Mouse (Mus musculus): ENCODE measurements around the gene Zfp553. TPM values are rescaled to one million over a fixed set of nuclear protein-coding genes. Genes with fewer than 3 reads are reported as not detected.

Zfp553 gene
- 9.7 TPM for total RNA-seq (2023)

GRCm38 (mm10) chr7:127232622-127233367, at the start of gene Zfp553, which contains the start of gene Sept1:
Gene Zfp553 (plus strand): TSS chr7:127233061.
Gene Sept1 (minus strand): TSS chr7:127233130.

DNA sequence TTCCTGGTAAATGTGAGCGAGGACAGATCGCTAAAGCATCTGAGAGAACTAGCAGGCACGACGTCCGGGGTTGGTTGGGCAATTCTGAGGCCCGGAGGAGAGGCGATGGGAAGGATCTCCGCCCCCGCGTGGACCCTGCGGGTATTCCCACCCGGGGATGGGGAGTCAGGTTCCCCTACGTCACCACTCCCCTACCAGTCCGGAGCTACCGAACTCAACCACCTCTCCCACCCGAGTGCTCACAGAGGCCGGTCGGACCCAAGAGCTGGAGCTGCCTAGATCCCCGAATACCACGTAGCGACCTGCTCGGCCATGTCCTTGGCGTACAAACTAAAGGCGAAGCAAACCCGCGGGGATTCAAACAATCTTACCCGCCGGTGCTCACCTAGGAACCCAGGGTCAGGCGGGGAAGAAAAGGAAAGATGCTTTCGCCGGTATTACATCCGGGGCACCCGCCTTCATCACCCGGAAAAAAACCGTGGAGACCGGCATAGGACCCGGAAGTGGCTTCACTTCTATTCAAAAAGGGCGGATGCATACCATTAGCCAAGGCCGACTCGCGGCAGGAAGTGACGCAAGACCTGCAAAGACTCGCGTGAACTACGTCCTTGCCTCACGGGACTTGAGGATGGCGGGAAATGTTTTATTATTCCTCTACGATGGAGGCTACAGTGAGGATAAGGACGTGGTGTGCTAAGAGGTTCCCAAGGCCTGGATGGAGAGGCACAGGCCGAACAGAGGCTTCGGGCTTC, 37.1 kb upstream of the Zfp553 start, which contains the start of gene Cd2bp2:
Cd2bp2 (minus strand) TSS at position 507 of the 752 bp plus-strand sequence.

GRCm38 (mm10) chr7:127208295-127208552, 24.6 kb upstream of the Zfp553 start, which contains the start of gene Tbc1d10b:
Gene Tbc1d10b (minus strand): TSS chr7:127208468.

DNA sequence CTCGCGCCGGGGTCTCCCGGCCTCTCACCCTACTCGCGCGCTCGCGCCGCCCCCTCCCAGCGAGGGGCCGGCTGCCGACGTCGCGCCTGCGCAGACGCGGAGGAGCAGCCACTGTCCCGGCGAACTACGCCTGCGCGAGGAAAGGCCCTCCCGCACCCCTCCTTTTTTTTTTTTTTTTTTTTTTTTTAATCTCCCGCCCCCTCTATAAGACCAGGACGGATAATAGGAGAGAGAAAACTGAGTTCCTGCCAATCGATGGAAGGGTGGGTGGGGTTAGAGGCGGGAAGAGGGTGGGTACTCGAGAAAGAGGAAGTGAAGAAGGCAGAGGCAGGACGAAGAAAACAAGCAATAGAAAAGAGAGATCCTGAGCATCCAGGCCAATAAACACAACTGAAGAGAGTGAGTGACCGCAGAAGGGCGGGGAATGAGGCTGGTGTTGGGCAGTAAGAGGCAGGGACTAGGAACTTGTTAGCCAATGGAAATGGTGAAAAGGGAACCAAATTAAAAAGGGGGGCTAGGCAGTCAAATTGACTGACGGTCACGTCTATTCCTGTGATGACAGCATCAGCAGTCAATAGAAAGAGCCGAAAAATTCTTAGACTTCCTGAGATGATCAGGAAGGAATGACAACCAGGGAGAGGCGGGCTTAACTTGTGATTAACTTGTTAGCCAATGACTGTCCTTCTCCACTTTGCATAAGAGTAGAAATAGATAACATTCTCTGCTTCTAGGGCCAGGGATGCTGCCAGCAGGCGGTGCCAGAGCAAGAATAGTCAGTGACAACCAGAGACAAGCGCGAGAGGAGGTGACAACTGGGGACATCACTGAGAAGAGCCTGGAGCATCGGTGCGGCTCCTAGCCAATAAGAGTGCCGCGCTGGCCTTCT, 24.1 kb upstream of the Zfp553 start, which contains the start of gene Mylpf:
Mylpf (plus strand) TSS at position 338 of the 886 bp plus-strand sequence.

DNA sequence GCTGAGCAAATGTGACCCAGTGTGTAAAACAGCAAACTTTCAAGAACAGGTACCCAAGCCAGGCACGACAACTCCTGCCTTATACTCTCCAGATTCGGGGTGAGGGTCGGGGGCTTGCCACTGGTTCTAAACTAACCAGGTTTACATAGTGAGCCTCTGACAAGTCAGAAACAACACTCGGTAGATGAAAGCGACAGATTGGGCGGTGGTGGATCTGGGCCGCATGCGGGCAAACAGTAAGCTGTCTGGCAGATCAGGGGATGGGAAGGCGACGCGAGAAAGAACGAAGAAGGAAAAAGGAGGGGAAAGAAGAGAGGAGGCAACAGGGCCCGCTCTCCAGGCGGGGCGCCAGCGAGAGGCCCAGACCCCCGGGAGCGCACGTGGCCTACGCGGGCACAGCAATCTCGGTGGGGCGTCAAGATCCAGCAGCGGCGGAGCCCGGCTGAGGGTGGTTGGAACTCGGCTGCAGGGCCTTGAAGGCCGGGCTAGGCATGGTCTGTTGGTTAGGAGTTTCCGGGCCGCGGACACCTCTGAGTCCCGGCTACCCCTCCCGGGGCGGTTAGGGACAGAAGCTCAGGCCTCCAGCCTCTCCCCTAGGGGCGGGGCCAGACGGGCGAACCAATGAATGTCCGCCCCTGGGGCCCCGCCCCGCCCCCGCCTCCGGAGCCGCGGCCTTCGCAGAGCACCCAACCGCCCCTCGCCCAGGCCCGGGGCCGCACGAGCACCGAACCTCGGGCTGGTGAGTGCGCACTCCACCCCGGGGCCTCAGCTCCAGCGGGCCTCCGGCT, 11.2 kb downstream of the Zfp553 start, which contains the start of gene Zfp771:
Zfp771 (plus strand) TSS at position 405 of the 788 bp plus-strand sequence.

DNA sequence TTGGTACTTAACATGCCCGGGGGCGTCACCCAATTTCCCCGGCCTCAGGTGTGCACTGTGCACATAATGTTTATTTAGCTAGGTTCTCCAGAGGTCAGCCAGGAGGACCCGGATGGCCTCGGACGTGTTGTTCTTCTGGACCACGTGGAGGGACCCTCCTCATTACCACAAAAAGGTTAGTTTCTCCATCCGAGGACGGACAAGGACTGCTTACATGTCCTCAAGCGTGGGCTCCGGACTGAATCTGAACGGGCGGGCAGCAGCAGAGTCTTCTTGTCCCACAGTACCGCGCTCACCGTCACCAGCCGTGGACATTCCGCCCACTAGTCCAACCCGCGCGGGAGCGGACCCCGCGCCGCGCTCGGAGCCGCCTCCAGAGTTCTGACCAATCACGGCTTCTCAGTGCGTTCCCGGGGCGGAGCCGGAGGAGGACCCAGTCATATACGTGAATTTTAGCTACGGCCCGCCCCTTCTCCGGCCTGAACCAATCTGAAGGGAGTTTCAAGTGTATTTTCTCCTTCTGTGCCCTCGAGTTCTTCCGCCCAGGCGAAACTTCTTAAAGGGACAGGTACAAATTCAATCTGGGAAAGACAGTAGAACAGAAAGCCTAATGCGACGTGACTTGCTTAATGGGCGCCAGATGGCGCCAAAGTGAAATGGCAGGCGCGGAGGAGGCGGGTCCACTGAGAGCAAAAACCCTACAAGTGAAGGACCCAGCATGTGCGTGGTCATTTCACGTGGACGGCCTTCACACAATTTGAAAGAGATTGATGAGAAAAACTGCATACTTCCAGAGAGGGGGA, 27.6 kb downstream of the Zfp553 start, which contains the start of gene Dctpp1:
Dctpp1 (minus strand) TSS at position 401 of the 803 bp plus-strand sequence.

GRCm38 (mm10) chr7:127273925-127274789, 41.3 kb downstream of the Zfp553 start, which contains the start of gene Sephs2:
Gene Sephs2 (minus strand): TSS chr7:127274055.

Other genes starting within 250 kb of the Zfp553 start
- gene Mvp, start 218.4 kb upstream of the Zfp553 start, total RNA-seq (2023), result 25.5 TPM
- 5.4 TPM for gene Pagr1b, start 216.6 kb upstream of the Zfp553 start, total RNA-seq (2023)
- 26.5 TPM for gene Pagr1a, start 215.7 kb upstream of the Zfp553 start, total RNA-seq (2023)
- gene Gm42742, start 212.0 kb upstream of the Zfp553 start, total RNA-seq (2023), result 32.5 TPM
- gene Prrt2, start 211.8 kb upstream of the Zfp553 start, total RNA-seq (2023), result 5.3 TPM
- gene Maz, start 206.0 kb upstream of the Zfp553 start, total RNA-seq (2023), result 197 TPM
- gene Kif22, start 190.6 kb upstream of the Zfp553 start, total RNA-seq (2023), result 3.0 TPM
- not detected for gene Zg16, start 145.7 kb upstream of the Zfp553 start, total RNA-seq (2023)
- 36.6 TPM for gene AI467606, start 141.7 kb upstream of the Zfp553 start, total RNA-seq (2023)
- 44.2 TPM for gene Qprt, start 110.8 kb upstream of the Zfp553 start, total RNA-seq (2023)
- gene Spn, start 95.2 kb upstream of the Zfp553 start, total RNA-seq (2023), result 334 TPM
- gene Cd2bp2, start 37.0 kb upstream of the Zfp553 start, total RNA-seq (2023), result 71.0 TPM
- gene Tbc1d10b, start 24.6 kb upstream of the Zfp553 start, total RNA-seq (2023), result 42.1 TPM
- 19.4 TPM for gene Mylpf, start 24.2 kb upstream of the Zfp553 start, total RNA-seq (2023)
- 620 TPM for gene Sept1, start 69 bp downstream of the Zfp553 start, total RNA-seq (2023)
- 16.4 TPM for gene Zfp771, start 11.2 kb downstream of the Zfp553 start, total RNA-seq (2023)
- 8.0 TPM for gene Dctpp1, start 27.6 kb downstream of the Zfp553 start, total RNA-seq (2023)
- 23.0 TPM for gene Sephs2, start 41.0 kb downstream of the Zfp553 start, total RNA-seq (2023)
- 193 TPM for gene Itgal, start 63.2 kb downstream of the Zfp553 start, total RNA-seq (2023)
- 0.21 TPM for gene Zfp768, start 112.5 kb downstream of the Zfp553 start, total RNA-seq (2023)
- gene Zfp747, start 143.0 kb downstream of the Zfp553 start, total RNA-seq (2023), result 23.2 TPM
- gene 9130019O22Rik, start 154.1 kb downstream of the Zfp553 start, total RNA-seq (2023), result 4.7 TPM
- 14.9 TPM for gene E430018J23Rik, start 160.6 kb downstream of the Zfp553 start, total RNA-seq (2023)
- gene Zfp764, start 173.8 kb downstream of the Zfp553 start, total RNA-seq (2023), result 12.5 TPM
- gene Zfp688, start 189.0 kb downstream of the Zfp553 start, total RNA-seq (2023), result 14.6 TPM
- gene Zfp689, start 216.1 kb downstream of the Zfp553 start, total RNA-seq (2023), result 9.8 TPM
- 129 TPM for gene Prr14, start 226.6 kb downstream of the Zfp553 start, total RNA-seq (2023)
- gene Fbrs, start 246.1 kb downstream of the Zfp553 start, total RNA-seq (2023), result 195 TPM

Data from CD4-positive naive resting alpha-beta T cell, adult 76 days (primary cell).